Mouse (Mus musculus): Measurements from ENCODE around the gene Vmn1r173.
"Not testable (repeated sequence)": the region's sequence is repeated elsewhere in the genome, so short reads cannot be mapped to it uniquely, and the experiment has no call there.

Gene Vmn1r173

DNA sequence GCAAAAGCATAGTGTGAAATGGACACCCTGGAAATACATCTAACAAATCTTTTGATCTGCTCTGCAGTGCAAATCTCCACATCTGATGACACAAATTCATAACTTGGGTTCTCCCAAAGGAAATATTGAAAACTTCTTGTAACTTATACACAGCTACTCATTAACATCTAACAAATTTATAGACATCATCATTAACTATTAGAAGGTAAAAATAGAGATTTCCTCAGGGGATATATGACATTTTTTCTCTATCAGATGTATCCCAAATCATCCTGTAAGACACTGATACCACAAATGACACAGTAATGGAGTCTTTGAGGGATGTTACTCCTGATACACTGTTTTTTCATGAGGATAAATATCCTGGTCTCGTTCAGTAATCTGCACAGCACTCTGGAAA lies at the start of gene Vmn1r173:
Gene Vmn1r173 (plus strand): TSS at position 301 of the 400 bp plus-strand sequence.
- not testable (repeated sequence) for DNase-seq

DNA sequence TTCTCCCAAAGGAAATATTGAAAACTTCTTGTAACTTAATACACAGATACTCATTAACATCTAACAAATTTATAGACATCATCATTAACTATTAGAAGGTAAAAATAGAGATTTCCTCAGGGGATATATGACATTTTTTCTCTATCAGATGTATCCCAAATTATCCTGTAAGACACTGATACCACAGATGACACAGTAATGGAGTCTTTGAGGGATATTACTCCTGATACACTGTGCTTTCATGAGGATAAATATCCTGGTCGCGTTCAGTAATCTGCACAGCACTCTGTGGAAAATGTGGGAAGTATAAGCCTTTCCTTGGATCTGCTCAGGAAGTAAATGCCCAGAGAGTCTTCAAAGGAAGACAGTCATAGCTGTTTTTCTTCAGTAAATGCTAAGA lies 42.5 kb upstream of the Vmn1r173 start, which contains the start of gene Vmn1r172:
Gene Vmn1r172 (plus strand): TSS at position 301 of the 400 bp plus-strand sequence.
- DNase-seq: no peak

DNA sequence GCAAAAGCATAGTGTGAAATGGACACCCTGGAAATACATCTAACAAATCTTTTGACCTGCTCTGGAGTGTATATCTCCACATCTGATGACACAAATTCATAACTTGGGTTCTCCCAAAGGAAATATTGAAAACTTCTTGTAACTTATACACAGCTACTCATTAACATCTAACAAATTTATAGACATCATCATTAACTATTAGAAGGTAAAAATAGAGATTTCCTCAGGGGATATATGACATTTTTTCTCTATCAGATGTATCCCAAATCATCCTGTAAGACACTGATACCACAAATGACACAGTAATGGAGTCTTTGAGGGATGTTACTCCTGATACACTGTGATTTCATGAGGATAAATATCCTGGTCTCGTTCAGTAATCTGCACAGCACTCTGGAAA lies 51.5 kb downstream of the Vmn1r173 start, which contains the start of gene Vmn1r174:
Gene Vmn1r174 (plus strand): TSS at position 301 of the 400 bp plus-strand sequence.
- not testable (repeated sequence) for DNase-seq

Data from liver (tissue).